Mouse (Mus musculus): ENCODE measurements around the gene Surf1. TPM values are rescaled to one million over a fixed set of nuclear protein-coding genes. Genes with fewer than 3 reads are reported as not detected.
A peak's percentile ranks its signal among the peaks of the same experiment; 100 is the strongest.

Gene Surf1
- polyA plus RNA-seq, 1 experiment from 2014 or later = 63.3 TPM

DNA sequence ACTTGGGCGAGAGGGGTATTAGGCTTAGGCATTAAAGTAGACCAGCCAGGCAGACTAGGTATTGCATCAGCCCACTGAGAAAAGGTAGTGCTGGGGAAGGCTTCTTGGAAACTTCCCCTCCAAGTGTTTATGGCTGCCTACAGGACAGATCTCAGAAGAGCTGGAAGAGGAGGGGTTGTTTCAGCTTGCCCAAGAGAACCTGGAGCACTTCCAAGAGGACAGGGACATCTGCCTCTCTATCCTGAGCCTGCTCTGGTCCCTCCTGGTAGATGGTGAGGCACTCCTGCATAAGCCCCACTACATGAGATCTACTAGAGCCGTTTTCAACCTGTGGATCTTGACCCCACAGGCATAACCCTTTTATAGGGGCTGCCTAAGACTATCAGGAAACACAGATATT is 34.1 kb upstream of the Surf1 start:
- Histone ChIP-seq H3K4me1 (no peaks in the 10 kb centered on the region), H3K27me3 (no peaks in the 10 kb centered on the region), H3K9me3 (no peaks in the 10 kb centered on the region), H3K4me3 (no peak overlapping the region), H3K36me3 (peaks cover 88% of the 10 kb centered on the region), H3K4me2 (no peak overlapping the region), H3K27ac (no peak overlapping the region), H3K9ac (no peak overlapping the region)
- no peak for ATAC-seq (ENCODE audit: insufficient number of reproducible peaks, insufficient read depth, low FRiP score, low TSS enrichment, low read depth)
- WGBS = 90% methylated on average over 2 of the region's 2 CpGs

DNA sequence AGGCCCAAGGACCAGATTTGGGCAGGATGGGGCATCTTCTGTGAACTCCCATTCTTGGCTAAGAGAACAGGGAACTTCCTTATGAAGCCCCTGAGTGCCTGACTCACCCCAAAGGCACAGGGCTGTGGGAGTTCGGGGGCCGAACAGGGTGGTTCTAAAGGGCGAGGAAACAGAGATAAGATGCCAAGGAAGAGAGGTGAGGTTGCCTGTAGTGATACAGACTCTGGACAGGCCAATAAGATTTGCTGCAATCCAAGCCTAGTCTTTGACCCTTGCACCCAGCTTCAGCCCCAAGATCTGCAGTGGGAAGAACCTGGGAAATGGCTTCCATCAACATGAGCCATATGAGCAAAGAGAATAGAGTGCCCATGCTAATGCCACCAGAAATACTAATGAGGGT is 26.9 kb upstream of the Surf1 start:
- WGBS = 80% methylated on average over 3 of the region's 3 CpGs
- Histone ChIP-seq H3K27ac (no peak overlapping the region), H3K27me3 (no peaks in the 10 kb centered on the region), H3K9ac (no peak overlapping the region), H3K4me3 (no peak overlapping the region), H3K9me3 (no peaks in the 10 kb centered on the region), H3K4me2 (no peak overlapping the region), H3K36me3 (peaks cover 17% of the 10 kb centered on the region; the same call in 1 of the 2 replicates), H3K4me1 (no peaks in the 10 kb centered on the region)
- ATAC-seq (ENCODE audit: insufficient number of reproducible peaks, insufficient read depth, low FRiP score, low TSS enrichment, low read depth) = no peak

DNA sequence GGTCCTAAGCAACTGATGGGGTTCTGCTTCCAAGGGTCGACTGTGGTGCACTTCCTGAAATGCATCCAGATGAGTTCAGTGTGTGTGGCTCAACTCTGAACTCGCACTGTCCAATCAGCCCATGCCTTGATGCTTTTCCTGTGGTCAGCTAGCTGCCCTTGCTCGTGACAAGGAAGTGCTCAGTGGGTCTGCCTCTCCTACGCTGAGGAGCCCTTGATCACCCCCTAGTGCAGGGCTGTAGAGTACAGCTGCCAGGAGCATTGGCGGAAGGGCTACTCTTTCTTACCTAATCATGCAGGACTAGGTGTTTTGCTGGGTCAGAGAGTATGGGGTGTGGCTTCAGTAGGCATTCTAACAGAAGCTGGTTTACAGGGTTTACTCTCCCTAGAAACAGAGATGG is 25.2 kb upstream of the Surf1 start:
- H3K27me3 ChIP-seq = no peaks in the 10 kb centered on the region
- 38% methylated on average over 5 of the region's 5 CpGs for WGBS

DNA sequence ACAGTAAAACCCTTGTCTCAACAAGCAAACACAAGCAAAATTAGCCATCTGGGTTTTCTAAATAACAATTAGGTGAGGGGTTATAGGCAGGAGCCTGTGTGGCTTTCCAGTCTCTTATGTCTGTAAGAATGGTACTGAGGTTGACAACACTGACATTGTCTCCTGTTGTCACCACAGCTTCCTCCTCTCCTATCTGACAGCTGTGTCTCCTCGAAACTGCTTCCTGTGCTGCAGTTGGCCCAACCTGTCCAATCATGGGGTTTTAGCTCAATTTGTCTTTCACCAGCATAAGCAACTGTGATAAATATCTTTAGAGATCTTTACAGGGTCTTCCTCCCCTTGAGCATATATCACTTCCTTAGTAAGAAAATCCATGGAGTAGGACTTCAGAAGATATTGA is 20.1 kb upstream of the Surf1 start:
- peaks cover 13% of the 10 kb centered on the region for H3K4me1 ChIP-seq
- H3K9ac ChIP-seq = no peak overlapping the region
- no peak overlapping the region for H3K4me3 ChIP-seq
- 59% methylated on average over 1 of the region's 1 CpGs for WGBS
- H3K36me3 ChIP-seq = 0 out of 2 replicates have a peak, but pooled peaks cover 3% of the 10 kb centered on the region
- no peak overlapping the region for H3K4me2 ChIP-seq
- H3K9me3 ChIP-seq = no peaks in the 10 kb centered on the region
- H3K27me3 ChIP-seq = no peaks in the 10 kb centered on the region
- H3K27ac ChIP-seq = no peak overlapping the region
- ATAC-seq (ENCODE audit: insufficient number of reproducible peaks, insufficient read depth, low FRiP score, low TSS enrichment, low read depth) = no peak

More for the DNA sequence above, 25.2 kb upstream of the Surf1 start:
- H3K36me3 ChIP-seq = peaks cover 2% of the 10 kb centered on the region; the same call in 1 of the 2 replicates
- no peak for ATAC-seq (ENCODE audit: insufficient number of reproducible peaks, insufficient read depth, low FRiP score, low TSS enrichment, low read depth)
- no peak overlapping the region for H3K4me3 ChIP-seq
- no peaks in the 10 kb centered on the region for H3K9me3 ChIP-seq
- H3K27ac ChIP-seq = no peak overlapping the region
- H3K4me2 ChIP-seq = no peak overlapping the region
- H3K9ac ChIP-seq = no peak overlapping the region
- no peaks in the 10 kb centered on the region for H3K4me1 ChIP-seq

DNA sequence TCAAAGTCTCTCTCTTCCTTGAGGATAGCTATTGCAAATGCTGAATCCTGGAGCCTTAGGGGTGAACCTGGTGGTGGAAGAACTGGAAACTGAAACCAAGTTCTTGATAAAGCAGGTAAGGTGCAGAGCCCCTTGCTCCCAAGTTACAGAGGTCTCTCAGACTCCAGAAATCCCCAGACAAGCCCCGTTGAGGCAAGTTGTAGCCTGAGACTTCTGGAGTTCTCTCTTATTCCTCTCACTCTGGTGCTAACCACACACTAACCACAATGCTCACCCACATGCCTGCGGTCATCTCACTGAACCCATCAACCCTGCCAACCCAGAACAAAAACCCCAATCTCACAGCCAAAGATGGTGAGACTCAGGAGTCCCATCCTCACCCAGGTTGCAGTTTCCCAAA is 19.0 kb upstream of the Surf1 start:
- ATAC-seq (ENCODE audit: insufficient number of reproducible peaks, insufficient read depth, low FRiP score, low TSS enrichment, low read depth) = no peak
- no peak overlapping the region for H3K9ac ChIP-seq
- H3K4me1 ChIP-seq = peaks cover 25% of the 10 kb centered on the region
- no peaks in the 10 kb centered on the region for H3K27me3 ChIP-seq
- H3K4me2 ChIP-seq = no peak overlapping the region
- no peak overlapping the region for H3K27ac ChIP-seq
- H3K4me3 ChIP-seq = no peak overlapping the region
- H3K36me3 ChIP-seq = peaks cover 14% of the 10 kb centered on the region
- no peaks in the 10 kb centered on the region for H3K9me3 ChIP-seq
- 93% methylated on average over 2 of the region's 2 CpGs for WGBS

DNA sequence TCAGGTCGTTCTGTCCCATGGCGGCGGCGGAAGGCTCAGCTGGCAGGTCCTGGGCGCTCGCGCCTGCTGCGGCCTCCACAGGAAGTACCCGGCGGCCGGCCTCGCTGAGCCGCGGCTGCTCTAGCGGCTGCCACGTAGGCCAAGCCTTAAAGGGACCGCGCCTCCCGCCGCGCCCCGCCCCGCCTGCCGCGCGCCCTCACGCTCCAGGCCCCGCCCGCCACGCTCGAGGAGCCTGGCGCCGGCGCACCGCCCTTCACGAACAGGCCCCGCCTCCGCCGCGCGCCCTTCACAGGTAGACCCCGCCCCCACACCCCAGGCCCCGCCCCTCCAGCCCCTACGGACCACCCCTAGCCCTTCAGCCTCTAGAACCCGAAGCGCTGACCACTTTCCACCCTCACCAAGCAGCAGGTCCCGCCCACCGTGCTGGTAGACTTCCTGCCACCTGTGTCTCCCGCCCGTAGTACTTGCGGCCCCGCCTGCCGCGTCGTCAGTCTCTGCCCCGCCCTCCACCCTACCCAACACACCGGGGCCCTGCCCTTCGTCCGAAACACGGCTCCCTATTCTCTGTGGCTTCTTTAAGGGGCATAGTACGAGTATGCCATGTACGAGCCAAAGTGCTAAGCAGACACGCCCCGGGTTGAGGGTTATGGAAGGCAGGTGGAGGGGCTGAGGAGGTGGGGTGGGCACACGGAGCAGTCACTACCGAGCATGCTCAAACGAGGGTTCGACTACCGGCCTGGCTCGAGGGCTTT is 17.1 kb upstream of the Surf1 start, which contains the start of the genes Surf4 and Stkld1:
Gene Surf4 (minus strand): TSS at position 625 of the 752 bp plus-strand sequence.
Gene Stkld1 (plus strand): TSS at position 744 of the 752 bp plus-strand sequence.
- Histone ChIP-seq H3K9me3 (no peaks in the 10 kb centered on the region), H3K4me1 (peaks cover 35% of the 10 kb centered on the region), H3K27me3 (no peaks in the 10 kb centered on the region), H3K9ac (peak within 1 kb of the TSS; percentile 100), H3K27ac (peak within 1 kb of the TSS; percentile 87), H3K4me2 (peak within 1 kb of the TSS; percentile 73), H3K36me3 (peaks cover 32% of the 10 kb centered on the region), H3K4me3 (peak within 1 kb of the TSS; percentile 99)
- under 1% methylated on average over 58 of the region's 70 CpGs for WGBS
- ATAC-seq (ENCODE audit: insufficient number of reproducible peaks, insufficient read depth, low FRiP score, low TSS enrichment, low read depth) = peak; percentile 89

DNA sequence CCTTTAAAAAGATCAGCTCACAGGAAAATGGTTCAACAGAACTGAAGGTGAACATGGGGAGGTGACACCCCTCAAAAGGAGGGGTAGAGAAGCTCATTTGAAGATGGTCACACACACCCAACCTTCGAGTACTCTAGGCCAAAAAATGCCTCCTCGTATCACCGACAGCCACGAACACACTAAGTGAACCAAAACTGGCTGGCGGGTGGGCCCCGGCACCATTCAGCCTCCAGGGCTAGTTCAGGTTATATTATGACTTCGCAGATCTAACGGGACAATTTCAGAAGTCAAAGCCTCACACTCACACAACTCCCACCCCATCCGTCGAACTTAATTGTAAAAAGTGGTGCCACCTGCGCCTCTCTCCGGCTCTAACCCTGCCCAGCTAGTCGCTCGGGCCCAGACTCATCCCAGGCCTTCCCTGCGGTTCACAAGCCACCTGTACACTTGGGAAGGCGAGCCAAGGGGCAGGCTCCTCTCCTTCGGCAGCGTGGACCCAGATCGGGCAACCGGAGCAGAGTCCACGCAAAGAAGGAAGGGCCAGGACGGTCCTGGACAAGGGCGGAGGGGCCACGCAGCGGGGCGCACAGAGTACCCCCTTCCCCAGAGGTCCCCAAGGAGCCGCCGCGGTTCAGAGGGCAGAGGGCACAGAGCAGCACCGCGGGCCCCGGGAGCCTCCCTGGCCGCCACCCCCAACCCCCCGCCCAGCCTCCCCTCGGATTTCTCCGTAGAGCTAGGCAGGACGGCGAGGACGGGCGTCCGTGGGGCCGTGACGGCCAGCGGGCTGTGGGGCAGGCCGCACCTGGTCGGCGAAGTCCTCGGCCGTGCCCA is 16.4 kb upstream of the Surf1 start:
- Histone ChIP-seq H3K9me3 (no peaks in the 10 kb centered on the region), H3K36me3 (peaks cover 38% of the 10 kb centered on the region), H3K27me3 (no peaks in the 10 kb centered on the region), H3K4me1 (peaks cover 35% of the 10 kb centered on the region), H3K4me3 (peak overlapping the region; percentile 99), H3K9ac (peak overlapping the region; percentile 100), H3K27ac (peak overlapping the region; percentile 87), H3K4me2 (peak overlapping the region; percentile 73)
- 2% methylated on average over 34 of the region's 49 CpGs for WGBS
- ATAC-seq (ENCODE audit: insufficient number of reproducible peaks, insufficient read depth, low FRiP score, low TSS enrichment, low read depth) = 0 out of 2 replicates have a peak, but pooled peaks have one; percentile 3

DNA sequence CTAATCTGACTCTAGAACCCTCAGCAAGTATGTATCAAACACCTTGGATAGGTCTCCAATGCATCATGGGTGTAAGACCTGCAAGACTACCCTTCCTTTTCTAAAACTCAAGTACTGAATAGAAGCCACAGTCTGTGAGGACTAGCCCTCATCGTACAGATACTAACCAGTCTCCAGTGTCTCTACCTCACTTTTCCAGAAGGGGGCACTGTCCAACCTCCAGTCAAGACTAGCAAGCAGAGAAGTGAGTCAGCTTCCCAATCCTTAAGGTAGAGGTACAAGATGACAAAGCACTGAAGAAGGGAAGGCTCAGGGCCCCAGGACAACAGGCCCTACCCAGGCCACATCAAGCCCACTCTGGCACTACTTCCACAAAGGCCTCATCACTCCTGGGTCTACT is 14.1 kb upstream of the Surf1 start:
- peaks cover 35% of the 10 kb centered on the region for H3K4me1 ChIP-seq
- H3K27ac ChIP-seq = no peak overlapping the region
- H3K4me2 ChIP-seq = peak overlapping the region; percentile 73
- H3K9ac ChIP-seq = no peak overlapping the region
- no peak for ATAC-seq (ENCODE audit: insufficient number of reproducible peaks, insufficient read depth, low FRiP score, low TSS enrichment, low read depth)
- no peaks in the 10 kb centered on the region for H3K9me3 ChIP-seq
- H3K36me3 ChIP-seq = peaks cover 59% of the 10 kb centered on the region
- WGBS = 41% methylated on average over 1 of the region's 1 CpGs
- H3K27me3 ChIP-seq = no peaks in the 10 kb centered on the region
- H3K4me3 ChIP-seq = no peak overlapping the region

DNA sequence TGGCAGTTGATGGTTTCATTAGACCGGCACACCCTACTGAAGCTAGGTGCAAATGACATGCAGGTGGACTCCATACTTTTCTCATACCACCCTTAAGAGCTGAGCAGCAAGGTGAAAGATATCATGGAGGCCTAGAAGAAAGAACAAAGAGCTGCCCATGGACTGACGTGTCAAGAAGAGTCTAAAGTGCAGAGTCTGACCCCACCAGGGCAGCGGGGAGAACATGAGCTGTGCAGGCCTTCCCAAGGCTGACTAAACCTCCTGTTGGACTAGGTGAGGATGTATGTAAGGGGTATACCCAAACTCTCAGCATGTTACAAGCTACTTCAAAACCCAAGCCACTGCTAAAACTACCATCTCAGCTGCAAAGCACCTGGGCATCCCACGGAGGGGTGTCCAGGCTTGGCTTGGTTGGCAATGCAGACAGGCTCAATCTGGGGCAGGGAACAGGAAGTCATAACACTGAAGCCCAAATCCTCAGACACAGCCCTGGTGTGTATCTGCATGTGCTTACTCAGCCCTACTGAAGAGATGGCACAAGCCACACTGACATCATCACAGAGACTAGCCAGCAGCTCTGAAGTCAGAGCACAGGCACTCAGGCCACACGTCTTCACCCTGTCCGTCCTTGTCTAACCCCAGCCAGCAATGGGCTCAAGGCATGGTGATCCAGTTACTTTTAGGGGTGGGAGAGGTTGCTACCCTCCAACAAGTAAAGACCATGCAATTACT is 11.6 kb upstream of the Surf1 start:
- peaks cover 84% of the 10 kb centered on the region for H3K36me3 ChIP-seq
- no peaks in the 10 kb centered on the region for H3K27me3 ChIP-seq
- no peak overlapping the region for H3K4me3 ChIP-seq
- no peak overlapping the region for H3K9ac ChIP-seq
- ATAC-seq (ENCODE audit: insufficient number of reproducible peaks, insufficient read depth, low FRiP score, low TSS enrichment, low read depth) = no peak
- H3K4me1 ChIP-seq = peaks cover 32% of the 10 kb centered on the region
- WGBS = 94% methylated on average over 6 of the region's 6 CpGs
- no peaks in the 10 kb centered on the region for H3K9me3 ChIP-seq
- H3K4me2 ChIP-seq = no peak overlapping the region
- no peak overlapping the region for H3K27ac ChIP-seq

DNA sequence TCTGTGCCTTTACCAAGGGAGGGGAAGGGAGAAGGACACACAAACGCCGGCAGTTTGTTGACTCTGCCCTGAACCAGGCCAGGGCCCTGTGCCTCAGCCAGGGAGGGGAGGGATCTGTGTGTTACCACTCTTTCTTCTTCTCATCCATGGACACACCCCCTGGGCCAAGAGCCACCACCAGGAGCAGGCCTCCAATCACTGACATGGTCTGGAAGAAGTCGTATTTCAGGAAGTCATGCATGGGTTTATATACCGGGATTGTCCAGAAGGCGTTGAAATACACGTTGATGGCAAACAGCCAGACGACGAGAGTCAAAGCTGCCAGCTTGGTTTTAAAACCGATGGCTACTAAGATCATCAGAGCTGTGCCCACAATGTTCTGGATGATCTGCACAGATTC is 5.5 kb upstream of the Surf1 start:
- H3K4me3 ChIP-seq = no peak overlapping the region
- H3K9me3 ChIP-seq = no peaks in the 10 kb centered on the region
- WGBS = 82% methylated on average over 9 of the region's 9 CpGs
- no peak for ATAC-seq (ENCODE audit: insufficient number of reproducible peaks, insufficient read depth, low FRiP score, low TSS enrichment, low read depth)
- H3K36me3 ChIP-seq = peaks cover 90% of the 10 kb centered on the region
- no peak overlapping the region for H3K27ac ChIP-seq
- H3K9ac ChIP-seq = no peak overlapping the region
- H3K4me2 ChIP-seq = no peak overlapping the region
- H3K27me3 ChIP-seq = no peaks in the 10 kb centered on the region
- peaks cover 16% of the 10 kb centered on the region for H3K4me1 ChIP-seq

DNA sequence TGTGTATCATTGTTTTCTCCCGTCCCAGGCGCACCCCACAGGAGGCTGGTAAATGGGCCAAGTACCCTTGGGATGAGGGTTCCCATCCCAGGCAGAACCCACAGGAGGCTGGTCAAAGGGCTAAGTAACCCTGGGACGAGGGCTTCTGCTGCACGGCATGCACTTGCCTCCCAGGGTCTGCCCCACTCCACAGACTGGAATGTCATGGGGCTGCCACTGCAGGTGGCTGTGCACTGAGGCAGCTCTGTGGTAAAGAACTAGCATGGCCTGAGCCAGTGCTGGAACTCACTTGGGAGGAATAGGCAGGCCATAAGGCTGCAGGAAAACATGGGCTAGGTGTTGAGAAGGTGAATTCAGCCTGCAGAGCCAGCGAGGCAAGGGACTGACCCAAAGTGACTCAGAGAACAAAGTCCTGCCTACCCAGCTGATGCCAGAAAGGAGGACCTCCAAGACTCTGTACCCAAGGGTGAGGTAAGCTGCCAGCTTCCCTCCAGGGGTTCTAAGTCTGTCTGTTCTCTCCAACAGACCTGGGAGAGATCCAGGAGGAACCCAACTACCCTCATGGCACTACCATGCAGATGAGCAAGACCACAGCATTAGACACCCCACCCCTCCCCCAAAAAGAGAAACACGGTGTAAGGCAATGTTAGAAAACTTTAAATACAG is 4.0 kb upstream of the Surf1 start:
- Histone ChIP-seq H3K9me3 (no peaks in the 10 kb centered on the region), H3K4me2 (no peak overlapping the region), H3K27me3 (no peaks in the 10 kb centered on the region), H3K9ac (no peak overlapping the region), H3K4me1 (peaks cover 24% of the 10 kb centered on the region), H3K4me3 (no peak overlapping the region), H3K27ac (no peak overlapping the region), H3K36me3 (peaks cover 76% of the 10 kb centered on the region)
- WGBS = 90% methylated on average over 6 of the region's 6 CpGs
- no peak for ATAC-seq (ENCODE audit: insufficient number of reproducible peaks, insufficient read depth, low FRiP score, low TSS enrichment, low read depth)

All from embryonic facial prominence, embryonic 13.5 days (tissue).